Mouse (Mus musculus): ENCODE measurements around the gene Tacr3. TPM values are rescaled to one million over a fixed set of nuclear protein-coding genes. Genes with fewer than 3 reads are reported as not detected.

Gene Tacr3
- polyA plus RNA-seq, 2 experiments: 0.01 TPM; not detected in 1

DNA sequence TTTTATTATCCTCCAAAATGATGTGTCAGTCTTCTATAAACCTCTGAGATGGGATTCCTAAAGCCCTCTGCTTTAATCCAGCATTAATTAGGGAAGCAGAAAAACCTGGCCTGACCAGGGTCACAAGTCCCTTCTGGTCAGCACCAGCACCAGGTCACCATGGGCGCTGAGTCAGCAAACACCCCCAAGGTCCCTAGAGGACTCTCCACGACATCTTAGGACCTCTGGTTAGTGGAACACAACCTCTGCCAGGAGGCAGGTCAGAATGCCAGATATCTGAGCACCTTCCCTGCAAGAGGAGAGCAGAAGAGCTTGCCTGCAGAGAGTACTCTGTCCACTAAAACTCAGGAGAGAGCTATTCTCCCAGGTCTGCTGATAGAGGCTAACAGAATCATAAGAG lies 67.0 kb downstream of the Tacr3 start:
- Histone ChIP-seq H3K27me3 (ENCODE audit: control insufficient read depth, insufficient read depth, low read length) (no peaks in the 10 kb centered on the region), H3K4me2 (ENCODE audit: low read depth) (no peak overlapping the region), H3K9me3 (ENCODE audit: control insufficient read depth, low read length) (no peaks in the 10 kb centered on the region), H3K4me3 (ENCODE audit: insufficient read depth in 1 of 2, low read depth in 2 of 2, low read length in 2 of 2) (no peak overlapping the region), H3K36me3 (replicated peaks; ENCODE audit: control insufficient read depth, insufficient read depth, low read depth) (no peaks in the 10 kb centered on the region), H3K27ac (no peak overlapping the region), H3K4me1 (replicated peaks; ENCODE audit: control insufficient read depth in 2 of 2, insufficient read depth in 2 of 2, low read length in 1 of 2) (no peaks in the 10 kb centered on the region), H3K9ac (replicated peaks) (no peak overlapping the region)
- TF ChIP-seq EP300 (IDR thresholded peaks at IDR 0.05; ENCODE audit: low read depth) (no peak), CTCF (IDR thresholded peaks at IDR 0.05; ENCODE audit: low read depth) (no peak)
- DNase-seq (ENCODE audit: low read depth in 3 of 3, low spot score in 3 of 3) (no peak), ATAC-seq (ENCODE audit: insufficient read depth) (no peak)
- WGBS (ENCODE audit: insufficient replicate concordance): 49% methylated on average over 2 of the region's 2 CpGs

DNA sequence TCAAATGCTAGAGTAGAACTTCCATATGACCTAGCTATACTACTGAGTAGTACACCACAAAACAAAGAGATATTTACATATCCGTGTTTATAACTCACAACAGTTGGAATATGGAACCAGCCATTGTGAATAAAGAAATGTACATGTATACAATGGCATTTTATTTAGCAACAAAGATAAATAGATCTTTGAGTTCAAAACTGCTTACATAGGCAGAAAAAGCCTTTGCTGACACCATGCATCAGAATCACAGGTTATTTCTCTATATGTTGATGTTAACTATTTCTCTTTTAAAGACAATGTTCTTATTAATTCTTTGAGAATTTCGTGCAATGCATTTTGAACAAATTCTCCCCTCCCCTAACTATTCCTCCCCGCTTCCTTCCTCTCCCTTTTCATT lies 80.1 kb downstream of the Tacr3 start:
- Histone ChIP-seq H3K9ac (replicated peaks) (no peak overlapping the region), H3K9me3 (ENCODE audit: control insufficient read depth, low read length) (no peaks in the 10 kb centered on the region), H3K27me3 (ENCODE audit: control insufficient read depth, insufficient read depth, low read length) (no peaks in the 10 kb centered on the region), H3K27ac (no peak overlapping the region), H3K4me2 (ENCODE audit: low read depth) (no peak overlapping the region), H3K4me3 (ENCODE audit: insufficient read depth in 1 of 2, low read depth in 2 of 2, low read length in 2 of 2) (no peak overlapping the region), H3K4me1 (replicated peaks; ENCODE audit: control insufficient read depth in 2 of 2, insufficient read depth in 2 of 2, low read length in 1 of 2) (no peaks in the 10 kb centered on the region), H3K36me3 (replicated peaks; ENCODE audit: control insufficient read depth, insufficient read depth, low read depth) (no peaks in the 10 kb centered on the region)
- TF ChIP-seq CTCF (IDR thresholded peaks at IDR 0.05; ENCODE audit: low read depth): no peak
- no peak for TF ChIP-seq EP300 (IDR thresholded peaks at IDR 0.05; ENCODE audit: low read depth)
- 40% methylated on average over 3 of the region's 3 CpGs for WGBS (ENCODE audit: insufficient replicate concordance)
- ATAC-seq (ENCODE audit: insufficient read depth) (no peak), DNase-seq (ENCODE audit: low read depth in 3 of 3, low spot score in 3 of 3) (no peak)

DNA sequence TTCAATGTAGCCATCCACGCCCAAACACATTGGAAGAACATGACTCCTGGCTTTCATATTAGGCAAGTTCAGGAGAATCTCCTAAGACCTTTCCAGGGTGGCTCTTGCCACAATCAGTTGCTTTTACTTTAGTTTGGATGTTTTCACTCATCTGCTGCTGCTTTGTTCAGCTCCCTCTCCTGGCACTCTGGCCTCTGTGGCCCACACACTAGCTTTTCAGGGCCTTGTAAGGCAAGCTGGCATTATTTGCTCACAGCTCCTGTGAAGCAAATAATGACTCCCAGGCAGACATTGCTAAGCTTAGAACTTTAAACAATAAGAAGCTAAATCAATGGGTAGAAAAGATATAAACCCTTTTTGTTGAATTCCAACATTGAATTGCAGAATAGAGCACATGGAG lies 105.9 kb downstream of the Tacr3 start:
- Histone ChIP-seq H3K9me3 (ENCODE audit: control insufficient read depth, low read length) (no peaks in the 10 kb centered on the region), H3K27me3 (ENCODE audit: control insufficient read depth, insufficient read depth, low read length) (no peaks in the 10 kb centered on the region), H3K9ac (replicated peaks) (no peak overlapping the region), H3K4me3 (ENCODE audit: insufficient read depth in 1 of 2, low read depth in 2 of 2, low read length in 2 of 2) (no peak overlapping the region), H3K36me3 (replicated peaks; ENCODE audit: control insufficient read depth, insufficient read depth, low read depth) (no peaks in the 10 kb centered on the region), H3K4me1 (replicated peaks; ENCODE audit: control insufficient read depth in 2 of 2, insufficient read depth in 2 of 2, low read length in 1 of 2) (no peaks in the 10 kb centered on the region), H3K4me2 (ENCODE audit: low read depth) (no peak overlapping the region), H3K27ac (no peak overlapping the region)
- ATAC-seq (ENCODE audit: insufficient read depth): no peak
- WGBS (ENCODE audit: insufficient replicate concordance): 50% methylated on average over 1 of the region's 1 CpGs
- no peak for DNase-seq (ENCODE audit: low read depth in 3 of 3, low spot score in 3 of 3)
- TF ChIP-seq CTCF (IDR thresholded peaks at IDR 0.05; ENCODE audit: low read depth): no peak
- TF ChIP-seq EP300 (IDR thresholded peaks at IDR 0.05; ENCODE audit: low read depth): no peak

DNA sequence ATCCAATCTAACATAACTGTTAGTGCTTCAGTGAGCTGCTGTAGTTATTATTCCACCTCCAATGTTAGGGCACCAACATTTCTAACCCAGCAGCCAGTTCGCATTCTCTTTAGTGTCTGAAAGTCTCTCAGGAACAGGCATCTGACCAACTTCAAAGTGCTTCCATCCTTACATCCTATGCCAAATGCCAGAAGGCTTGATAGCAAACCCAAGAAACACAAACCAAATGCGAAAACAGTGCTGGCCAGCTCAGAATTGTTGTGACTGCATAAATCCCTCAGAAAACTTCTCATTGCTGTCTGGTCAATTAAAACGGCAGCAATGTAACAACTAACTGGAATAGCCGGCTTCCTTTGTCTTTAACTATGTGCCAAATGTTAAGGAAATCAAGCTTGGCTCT lies 106.7 kb downstream of the Tacr3 start:
- Histone ChIP-seq H3K4me1 (replicated peaks; ENCODE audit: control insufficient read depth in 2 of 2, insufficient read depth in 2 of 2, low read length in 1 of 2) (no peaks in the 10 kb centered on the region), H3K27ac (no peak overlapping the region), H3K4me3 (ENCODE audit: insufficient read depth in 1 of 2, low read depth in 2 of 2, low read length in 2 of 2) (no peak overlapping the region), H3K36me3 (replicated peaks; ENCODE audit: control insufficient read depth, insufficient read depth, low read depth) (no peaks in the 10 kb centered on the region), H3K9me3 (ENCODE audit: control insufficient read depth, low read length) (no peaks in the 10 kb centered on the region), H3K4me2 (ENCODE audit: low read depth) (no peak overlapping the region), H3K27me3 (ENCODE audit: control insufficient read depth, insufficient read depth, low read length) (no peaks in the 10 kb centered on the region), H3K9ac (replicated peaks) (no peak overlapping the region)
- TF ChIP-seq EP300 (IDR thresholded peaks at IDR 0.05; ENCODE audit: low read depth) (no peak), CTCF (IDR thresholded peaks at IDR 0.05; ENCODE audit: low read depth) (no peak)
- 61% methylated on average over 4 of the region's 4 CpGs for WGBS (ENCODE audit: insufficient replicate concordance)
- no peak for DNase-seq (ENCODE audit: low read depth in 3 of 3, low spot score in 3 of 3)
- ATAC-seq (ENCODE audit: insufficient read depth): no peak

DNA sequence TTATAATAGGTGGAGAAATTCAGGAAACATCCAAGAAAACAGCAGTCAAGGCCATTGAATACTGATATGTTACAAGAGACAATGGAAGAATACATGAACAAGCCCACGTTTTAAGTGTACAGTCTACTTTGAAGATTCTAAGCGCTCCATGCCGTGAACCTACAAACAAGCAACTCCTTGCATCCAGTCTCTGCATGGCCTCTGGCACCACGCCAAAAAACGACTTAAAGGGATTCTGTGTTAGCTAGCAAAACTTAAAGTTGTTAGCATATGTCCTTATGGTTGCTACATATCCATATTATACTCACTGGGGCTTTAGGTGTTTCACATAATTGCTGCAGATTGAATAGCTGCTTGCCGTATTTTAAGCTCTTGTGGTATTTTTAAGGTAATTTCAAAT lies 134.7 kb downstream of the Tacr3 start:
- Histone ChIP-seq H3K9me3 (ENCODE audit: control insufficient read depth, low read length) (no peaks in the 10 kb centered on the region), H3K4me1 (replicated peaks; ENCODE audit: control insufficient read depth in 2 of 2, insufficient read depth in 2 of 2, low read length in 1 of 2) (no peaks in the 10 kb centered on the region), H3K4me3 (ENCODE audit: insufficient read depth in 1 of 2, low read depth in 2 of 2, low read length in 2 of 2) (no peak overlapping the region), H3K36me3 (replicated peaks; ENCODE audit: control insufficient read depth, insufficient read depth, low read depth) (no peaks in the 10 kb centered on the region), H3K27ac (no peak overlapping the region), H3K9ac (replicated peaks) (no peak overlapping the region), H3K27me3 (ENCODE audit: control insufficient read depth, insufficient read depth, low read length) (no peaks in the 10 kb centered on the region), H3K4me2 (ENCODE audit: low read depth) (no peak overlapping the region)
- TF ChIP-seq EP300 (IDR thresholded peaks at IDR 0.05; ENCODE audit: low read depth) (no peak), CTCF (IDR thresholded peaks at IDR 0.05; ENCODE audit: low read depth) (no peak)
- ATAC-seq (ENCODE audit: insufficient read depth): no peak
- 54% methylated on average over 6 of the region's 6 CpGs for WGBS (ENCODE audit: insufficient replicate concordance)
- DNase-seq (ENCODE audit: low read depth in 3 of 3, low spot score in 3 of 3): no peak

All from liver, embryonic 14.5 days (tissue).